Mouse (Mus musculus) brown adipose tissue, adult 24 weeks (tissue): ENCODE data around the gene Lst1. TPM values are rescaled to one million over a fixed set of nuclear protein-coding genes. Genes with fewer than 3 reads are reported as not detected.

Experiments used
- H3K27ac ChIP-seq: fragments of 200-500 bp; replicated peaks from 2 replicates; pipeline ENCODE4 v1.5.1; 2012; ENCODE audit warnings: low read depth, mild to moderate bottlenecking, low read length
- H3K4me1 ChIP-seq: fragments of 200-500 bp; 2 replicates; pipeline ENCODE4 v1.6.1; 2012; ENCODE audit warnings: low read length, mixed read lengths; ENCODE audit not compliant: control insufficient read depth, insufficient read depth, insufficient read length
- H3K4me3 ChIP-seq: fragments of 200-500 bp; 2 replicates; pipeline ENCODE4 v1.5.1; 2012; ENCODE audit warnings: low read depth, mild to moderate bottlenecking, low read length, moderate library complexity; ENCODE audit not compliant: insufficient read depth
- polyA plus RNA-seq: library from polyadenylated mRNA; stranded (reverse); fragments of >200 nt; gene quantifications from 2 replicates; pipeline ENCODE4 v1.2.4, GENCODE M21; 2012; ENCODE audit not compliant: missing spikeins, insufficient read depth, insufficient read length

Gene Lst1
- polyA plus RNA-seq, 1 experiment, result 12.2 TPM

GRCm38 (mm10) chr17:35178528-35178927, 9.7 kb downstream of the Lst1 start:
- H3K4me3 ChIP-seq, result no peak overlapping the region
- H3K27ac ChIP-seq, result no peak overlapping the region
- no peaks in the 10 kb centered on the region for H3K4me1 ChIP-seq

GRCm38 (mm10) chr17:35175968-35176367, 12.3 kb downstream of the Lst1 start, which contains the start of gene Aif1:
Gene Aif1 (minus strand): TSS chr17:35176068.
- Histone ChIP-seq H3K27ac (no peak within 1 kb of the TSS), H3K4me1 (no peaks in the 10 kb centered on the region), H3K4me3 (no peak within 1 kb of the TSS)

- Histone ChIP-seq H3K27ac (no peak overlapping the region), H3K4me3 (no peak overlapping the region), H3K4me1 (no peaks in the 10 kb centered on the region)
Measured at GRCm38 (mm10) chr17:35175382-35175781, 12.9 kb downstream of the Lst1 start.

- no peak overlapping the region; the same call in 1 of the 2 replicates for H3K27ac ChIP-seq
- no peak overlapping the region for H3K4me3 ChIP-seq
- H3K4me1 ChIP-seq, result no peaks in the 10 kb centered on the region
Measured at GRCm38 (mm10) chr17:35174201-35174977, 13.8 kb downstream of the Lst1 start.

- H3K4me1 ChIP-seq, result no peaks in the 10 kb centered on the region
- peak overlapping the region; percentile 31 for H3K27ac ChIP-seq
- H3K4me3 ChIP-seq, result no peak overlapping the region
Measured at GRCm38 (mm10) chr17:35173329-35173728, 14.9 kb downstream of the Lst1 start.

- Histone ChIP-seq H3K4me3 (peak overlapping the region; percentile 39), H3K27ac (peak overlapping the region; percentile 86), H3K4me1 (no peaks in the 10 kb centered on the region)
Measured at GRCm38 (mm10) chr17:35172445-35173234, 15.6 kb downstream of the Lst1 start.

GRCm38 (mm10) chr17:35168541-35169207, 19.6 kb downstream of the Lst1 start:
- H3K4me1 ChIP-seq, result peaks cover 3% of the 10 kb centered on the region; the same call in 1 of the 2 replicates
- H3K27ac ChIP-seq, result no peak overlapping the region
- H3K4me3 ChIP-seq, result no peak overlapping the region

- Histone ChIP-seq H3K4me1 (peaks cover 6% of the 10 kb centered on the region), H3K27ac (no peak overlapping the region), H3K4me3 (no peak overlapping the region)
Measured at GRCm38 (mm10) chr17:35167794-35168193, 20.4 kb downstream of the Lst1 start.

GRCm38 (mm10) chr17:35166352-35167035, 21.7 kb downstream of the Lst1 start:
- Histone ChIP-seq H3K4me3 (no peak overlapping the region), H3K4me1 (peaks cover 13% of the 10 kb centered on the region), H3K27ac (no peak overlapping the region)

GRCm38 (mm10) chr17:35165451-35166155, 22.6 kb downstream of the Lst1 start:
- Histone ChIP-seq H3K4me1 (peaks cover 13% of the 10 kb centered on the region), H3K27ac (peak overlapping the region; percentile 53; the same call in 1 of the 2 replicates), H3K4me3 (peak overlapping the region; percentile 86)

GRCm38 (mm10) chr17:35164568-35165450, 23.4 kb downstream of the Lst1 start, which contains the start of gene Prrc2a:
Gene Prrc2a (minus strand): TSS chr17:35164897.
- peak within 1 kb of the TSS; percentile 99 for H3K27ac ChIP-seq
- peaks cover 13% of the 10 kb centered on the region for H3K4me1 ChIP-seq
- peak within 1 kb of the TSS; percentile 95 for H3K4me3 ChIP-seq

GRCm38 (mm10) chr17:35164218-35164567, 24.0 kb downstream of the Lst1 start:
- Histone ChIP-seq H3K4me1 (peaks cover 13% of the 10 kb centered on the region), H3K4me3 (peak overlapping the region; percentile 95), H3K27ac (peak overlapping the region; percentile 78)

GRCm38 (mm10) chr17:35163326-35164081, 24.7 kb downstream of the Lst1 start:
- H3K4me1 ChIP-seq, result peaks cover 13% of the 10 kb centered on the region
- peak overlapping the region; percentile 78 for H3K27ac ChIP-seq

More at GRCm38 (mm10) chr17:35163326-35164081, 24.7 kb downstream of the Lst1 start:
- H3K4me3 ChIP-seq, result peak overlapping the region; percentile 95
